Mouse (Mus musculus) kidney, embryonic 15.5 days (tissue): Measurements from ENCODE around the gene Kcnn3. TPM values are rescaled to one million over a fixed set of nuclear protein-coding genes. Genes with fewer than 3 reads are reported as not detected.

ENCODE experiments used
- ATAC-seq: fragments of 200-750 bp; cut with Nextera tagmentation; replicated peaks from 2 replicates; pipeline ENCODE4 v1.8.0; 2017; ENCODE audit warnings: moderate TSS enrichment; ENCODE audit not compliant: low FRiP score
- H3K27ac ChIP-seq: fragments of 300-500 bp; sonication (generic); 2 replicates; pipeline ENCODE4 v1.5.1; 2015; ENCODE audit warnings: mild to moderate bottlenecking, inconsistent platforms
- H3K27me3 ChIP-seq: fragments of 300-500 bp; sonication (generic); 2 replicates; pipeline ENCODE4 v1.6.1; 2015; ENCODE audit warnings: inconsistent platforms
- H3K36me3 ChIP-seq: fragments of 300-500 bp; sonication (generic); 2 replicates; pipeline ENCODE4 v1.6.1; 2015; ENCODE audit warnings: inconsistent platforms
- H3K4me1 ChIP-seq: fragments of 300-500 bp; sonication (generic); 2 replicates; pipeline ENCODE4 v1.6.1; 2015; ENCODE audit warnings: inconsistent platforms
- H3K4me2 ChIP-seq: fragments of 300-500 bp; sonication (generic); 2 replicates; pipeline ENCODE4 v1.6.1; 2015; ENCODE audit warnings: moderate library complexity, mild to moderate bottlenecking, inconsistent platforms
- H3K4me3 ChIP-seq: fragments of 300-500 bp; sonication (generic); replicated peaks from 2 replicates; pipeline ENCODE4 v1.5.1; 2015; ENCODE audit warnings: mild to moderate bottlenecking, inconsistent platforms
- H3K9ac ChIP-seq: fragments of 300-500 bp; sonication (generic); 2 replicates; pipeline ENCODE4 v1.6.1; 2015; ENCODE audit warnings: mild to moderate bottlenecking, inconsistent platforms
- H3K9me3 ChIP-seq: fragments of 300-500 bp; sonication (generic); replicated peaks from 2 replicates; pipeline ENCODE4 v1.6.1; 2016; ENCODE audit warnings: inconsistent platforms
- WGBS: fragments of 180-500 bp; shearing (Covaris S2); methylation state at CpG from one replicate; pipeline ENCODE4 v1.1.7; 2015; ENCODE audit warnings: mixed read lengths; 5-methylcytosine and 5-hydroxymethylcytosine counted together
- polyA plus RNA-seq: library from polyadenylated mRNA; unstranded; fragments of >200 nt; fragmentation: Nextera tagmentation; extraction: Ambion mirVana; gene quantifications from 2 replicates; pipeline ENCODE4 v1.2.1, GENCODE M21; 2015

The Kcnn3 gene
- polyA plus RNA-seq, 1 experiment from 2014 or later, result 3.0 TPM

GRCm38 (mm10) chr3:89657092-89657491 lies 137.1 kb downstream of the Kcnn3 start:
- no peak for ATAC-seq
- H3K27me3 ChIP-seq, result no peaks in the 10 kb centered on the region
- WGBS, result 84% methylated on average over 5 of the region's 5 CpGs
- H3K36me3 ChIP-seq, result no peaks in the 10 kb centered on the region
- H3K4me3 ChIP-seq, result no peak overlapping the region
- no peak overlapping the region for H3K27ac ChIP-seq
- no peaks in the 10 kb centered on the region for H3K9me3 ChIP-seq
- H3K4me2 ChIP-seq, result no peak overlapping the region
- no peak overlapping the region for H3K9ac ChIP-seq
- 0 out of 2 replicates have a peak, but pooled peaks cover 7% of the 10 kb centered on the region for H3K4me1 ChIP-seq

DNA sequence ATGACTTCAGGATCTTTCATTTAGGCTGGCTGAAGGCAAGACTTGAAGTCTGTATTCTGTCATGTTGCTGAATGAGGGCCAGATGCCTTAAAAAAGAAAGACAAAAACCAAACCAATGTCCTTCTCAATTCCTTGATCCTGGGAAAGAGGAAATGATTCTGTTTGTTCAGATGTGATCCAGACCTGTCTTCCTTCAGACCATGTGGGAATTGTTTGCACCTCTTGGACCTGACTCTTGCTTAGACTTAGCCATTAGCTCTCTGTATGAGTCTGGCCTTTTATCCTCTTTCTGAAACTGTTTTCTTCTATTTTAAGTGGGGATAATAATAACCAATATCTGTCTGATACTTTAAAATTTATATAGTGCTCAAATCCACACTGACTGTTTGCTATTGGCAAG lies 138.5 kb downstream of the Kcnn3 start:
- Histone ChIP-seq H3K9me3 (no peaks in the 10 kb centered on the region), H3K4me2 (no peak overlapping the region), H3K27me3 (no peaks in the 10 kb centered on the region), H3K4me3 (no peak overlapping the region), H3K27ac (no peak overlapping the region), H3K36me3 (no peaks in the 10 kb centered on the region), H3K9ac (no peak overlapping the region), H3K4me1 (0 out of 2 replicates have a peak, but pooled peaks cover under 1% of the 10 kb centered on the region)
- no peak for ATAC-seq

DNA sequence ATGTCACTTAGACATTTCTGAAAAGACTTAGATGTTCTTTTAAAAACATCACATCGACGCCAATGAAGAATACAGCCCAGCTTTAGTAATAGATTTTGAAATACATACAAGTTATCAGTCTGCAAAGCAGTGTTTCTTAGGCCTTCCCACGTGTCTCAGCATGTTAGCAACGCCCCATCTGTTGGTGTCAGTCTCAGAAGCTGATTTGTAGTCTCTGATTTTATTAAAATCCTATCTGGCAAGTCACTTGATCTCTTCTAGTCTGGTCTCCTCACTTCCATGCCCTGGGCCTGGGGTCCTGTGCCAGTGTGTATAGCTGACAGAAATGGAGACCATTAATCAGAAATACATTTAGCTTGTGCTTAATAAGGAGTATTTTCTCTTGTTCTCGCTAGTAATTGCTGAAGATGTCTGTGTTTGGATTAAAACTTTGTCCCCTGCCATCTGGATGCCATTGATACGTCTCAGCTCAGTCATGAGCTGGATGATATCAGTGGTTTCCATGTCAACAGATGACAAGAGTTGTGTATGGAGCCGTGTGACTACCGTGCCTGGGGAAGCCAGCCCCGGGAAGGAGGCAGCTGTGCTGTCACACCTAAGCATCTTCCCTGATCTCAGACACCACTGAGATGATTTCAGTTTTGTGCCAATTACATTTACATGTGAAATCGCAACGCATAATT lies 140.1 kb downstream of the Kcnn3 start:
- H3K27ac ChIP-seq, result no peak overlapping the region
- no peak overlapping the region for H3K4me2 ChIP-seq
- no peak overlapping the region for H3K4me3 ChIP-seq
- H3K27me3 ChIP-seq, result no peaks in the 10 kb centered on the region
- no peak overlapping the region for H3K9ac ChIP-seq
- 66% methylated on average over 11 of the region's 11 CpGs for WGBS
- H3K9me3 ChIP-seq, result no peaks in the 10 kb centered on the region
- no peaks in the 10 kb centered on the region for H3K36me3 ChIP-seq
- ATAC-seq, result no peak
- peaks cover 10% of the 10 kb centered on the region for H3K4me1 ChIP-seq

- Histone ChIP-seq H3K4me2 (peak overlapping the region; percentile 45), H3K36me3 (no peaks in the 10 kb centered on the region), H3K9me3 (no peaks in the 10 kb centered on the region), H3K27ac (peak overlapping the region; percentile 48; the same call in 1 of the 2 replicates), H3K27me3 (no peaks in the 10 kb centered on the region), H3K4me3 (no peak overlapping the region), H3K4me1 (peaks cover 20% of the 10 kb centered on the region), H3K9ac (no peak overlapping the region)
- WGBS, result 13% methylated on average over 12 of the region's 12 CpGs
- peak; percentile 77 for ATAC-seq
Observed at GRCm38 (mm10) chr3:89664808-89665207, 144.8 kb downstream of the Kcnn3 start.

DNA sequence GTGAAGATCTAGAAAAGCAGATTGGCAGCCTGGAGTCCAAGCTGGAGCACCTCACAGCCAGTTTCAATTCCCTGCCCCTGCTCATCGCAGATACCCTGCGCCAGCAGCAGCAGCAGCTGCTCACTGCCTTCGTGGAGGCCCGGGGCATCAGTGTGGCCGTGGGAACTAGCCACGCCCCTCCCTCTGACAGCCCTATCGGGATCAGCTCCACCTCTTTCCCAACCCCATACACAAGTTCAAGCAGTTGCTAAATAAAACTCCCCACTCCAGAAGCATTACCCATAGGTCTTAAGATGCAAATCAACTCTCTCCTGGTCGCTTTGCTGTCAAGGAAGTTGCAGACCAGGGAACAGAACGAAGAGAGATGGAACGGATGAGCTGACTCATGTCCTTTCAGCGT lies 147.2 kb downstream of the Kcnn3 start:
- Histone ChIP-seq H3K27ac (no peak overlapping the region), H3K9ac (no peak overlapping the region), H3K4me1 (peaks cover 26% of the 10 kb centered on the region), H3K27me3 (no peaks in the 10 kb centered on the region), H3K36me3 (no peaks in the 10 kb centered on the region), H3K4me3 (no peak overlapping the region), H3K9me3 (no peaks in the 10 kb centered on the region), H3K4me2 (no peak overlapping the region)
- ATAC-seq, result no peak
- 42% methylated on average over 11 of the region's 11 CpGs for WGBS

DNA sequence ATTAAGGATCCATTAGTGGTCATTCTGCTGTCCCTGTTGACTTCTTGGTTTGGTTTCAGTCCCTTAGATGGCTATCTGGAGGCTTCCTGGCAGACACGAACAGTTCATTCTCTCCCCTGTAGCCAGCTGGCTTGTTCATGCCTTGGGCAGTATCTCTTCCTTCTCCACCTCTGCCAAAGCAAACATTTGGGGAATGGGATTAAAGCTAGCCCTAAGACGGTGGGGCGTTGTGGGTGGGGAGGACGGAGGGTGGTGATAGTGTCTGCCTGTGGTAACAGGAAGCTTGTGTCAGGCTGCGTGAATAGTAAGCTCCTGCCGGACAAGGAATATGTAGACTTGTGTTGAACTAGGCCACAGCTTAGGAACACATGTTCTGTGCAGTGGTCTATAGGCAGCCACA lies 151.4 kb downstream of the Kcnn3 start:
- WGBS, result 48% methylated on average over 6 of the region's 6 CpGs

GRCm38 (mm10) chr3:89672573-89673317 lies 152.8 kb downstream of the Kcnn3 start:
- WGBS, result 77% methylated on average over 12 of the region's 12 CpGs
- Histone ChIP-seq H3K4me3 (no peak overlapping the region), H3K27me3 (no peaks in the 10 kb centered on the region), H3K9ac (no peak overlapping the region), H3K4me1 (peaks cover 7% of the 10 kb centered on the region), H3K4me2 (no peak overlapping the region), H3K36me3 (no peaks in the 10 kb centered on the region), H3K9me3 (no peaks in the 10 kb centered on the region), H3K27ac (no peak overlapping the region)
- ATAC-seq, result no peak

More for the DNA sequence above, 151.4 kb downstream of the Kcnn3 start:
- H3K4me1 ChIP-seq, result peaks cover 11% of the 10 kb centered on the region
- no peak overlapping the region for H3K27ac ChIP-seq
- H3K9me3 ChIP-seq, result no peaks in the 10 kb centered on the region
- H3K9ac ChIP-seq, result no peak overlapping the region
- H3K36me3 ChIP-seq, result no peaks in the 10 kb centered on the region
- H3K4me3 ChIP-seq, result no peak overlapping the region
- no peak for ATAC-seq
- no peak overlapping the region for H3K4me2 ChIP-seq
- H3K27me3 ChIP-seq, result no peaks in the 10 kb centered on the region

GRCm38 (mm10) chr3:89677617-89678016 lies 157.7 kb downstream of the Kcnn3 start:
- H3K9ac ChIP-seq, result no peak overlapping the region
- H3K4me1 ChIP-seq, result no peaks in the 10 kb centered on the region
- H3K4me3 ChIP-seq, result no peak overlapping the region
- no peak overlapping the region for H3K27ac ChIP-seq
- ATAC-seq, result no peak
- WGBS, result 78% methylated on average over 5 of the region's 5 CpGs
- no peaks in the 10 kb centered on the region for H3K27me3 ChIP-seq
- H3K36me3 ChIP-seq, result no peaks in the 10 kb centered on the region
- no peak overlapping the region for H3K4me2 ChIP-seq
- no peaks in the 10 kb centered on the region for H3K9me3 ChIP-seq

DNA sequence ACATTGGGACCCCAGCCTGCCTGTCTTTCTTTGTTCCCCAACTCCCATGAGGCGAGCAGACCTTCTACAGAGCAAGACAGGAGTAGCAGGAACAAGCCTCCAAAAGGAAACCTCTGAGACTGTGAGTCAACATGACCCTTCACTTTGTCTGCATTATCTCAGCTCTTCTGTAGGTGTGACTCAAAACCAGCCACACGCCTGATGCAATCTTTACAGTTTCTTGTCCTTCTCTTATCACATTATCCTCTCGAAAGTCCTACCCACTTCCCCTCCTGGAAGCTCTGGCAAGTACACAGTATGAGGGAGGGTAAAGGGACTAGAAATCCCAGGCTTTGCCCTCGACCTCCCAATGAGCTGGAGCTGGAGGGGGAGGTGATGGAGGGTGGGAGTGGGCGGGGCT lies 166.1 kb downstream of the Kcnn3 start:
- Histone ChIP-seq H3K27me3 (peaks cover 4% of the 10 kb centered on the region), H3K9me3 (no peaks in the 10 kb centered on the region), H3K27ac (no peak overlapping the region), H3K36me3 (no peaks in the 10 kb centered on the region), H3K4me3 (no peak overlapping the region), H3K9ac (no peak overlapping the region), H3K4me1 (peaks cover 6% of the 10 kb centered on the region; the same call in 1 of the 2 replicates), H3K4me2 (no peak overlapping the region)
- WGBS, result 53% methylated on average over 5 of the region's 5 CpGs
- no peak for ATAC-seq

DNA sequence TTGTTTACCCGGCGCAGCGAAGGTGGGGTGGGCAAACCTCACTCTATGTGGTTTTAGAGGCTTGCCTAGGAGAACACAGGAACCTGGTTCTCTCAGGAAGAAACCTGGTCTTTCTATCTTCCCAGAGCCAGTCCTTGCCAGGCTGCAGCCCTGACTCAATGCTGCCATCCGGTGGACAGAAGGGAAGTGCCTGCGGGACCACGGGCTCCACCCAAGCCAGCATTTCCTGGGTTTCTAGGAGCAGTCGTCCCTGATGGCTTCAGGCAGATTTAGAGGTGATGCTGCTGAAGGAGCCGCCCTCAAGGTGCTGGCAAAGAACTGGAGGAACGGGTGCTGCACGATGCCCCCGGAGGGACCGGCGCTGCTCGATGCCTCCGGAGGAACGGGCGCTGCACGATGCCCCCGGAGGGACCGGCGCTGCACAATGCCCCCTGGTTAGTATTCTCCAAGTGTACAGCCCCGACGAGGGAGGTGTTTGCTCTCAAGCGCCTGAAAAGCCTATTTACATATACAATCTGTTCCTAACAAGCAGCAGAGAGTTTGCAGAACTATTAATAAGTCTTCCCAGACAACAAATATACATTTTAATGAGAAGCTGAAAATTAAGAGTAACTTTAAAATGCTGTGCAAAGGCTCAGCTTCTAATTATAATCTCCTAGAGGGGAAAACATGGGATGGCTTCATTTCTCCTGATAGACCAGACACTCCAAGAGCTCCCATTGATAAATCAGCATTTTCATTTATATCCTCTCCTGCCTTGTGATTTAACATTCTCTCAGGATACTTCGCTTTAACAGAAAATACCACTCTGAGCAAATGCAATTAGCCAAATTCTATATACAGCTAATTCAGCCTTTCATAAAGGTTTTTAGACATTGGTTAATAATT lies 169.0 kb downstream of the Kcnn3 start:
- H3K36me3 ChIP-seq, result no peaks in the 10 kb centered on the region

DNA sequence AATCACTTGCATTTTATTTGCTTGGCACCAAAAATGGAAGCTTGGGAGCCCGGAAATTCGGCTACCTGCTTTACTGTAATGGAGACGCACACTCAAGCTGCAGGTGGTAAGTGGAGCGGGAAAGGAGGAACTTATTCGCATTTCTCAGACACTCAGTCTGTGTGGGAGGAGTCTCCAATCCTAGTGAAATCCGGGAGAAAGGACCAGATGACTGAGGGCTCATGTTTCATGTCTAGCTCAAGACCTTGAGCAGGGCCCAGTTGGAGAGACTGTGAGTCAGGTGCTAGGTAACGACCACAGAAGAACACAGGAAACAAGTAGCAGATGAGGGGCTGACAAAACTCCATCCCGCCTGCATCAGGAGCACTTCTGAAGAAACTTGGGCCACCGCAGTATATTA lies 171.8 kb downstream of the Kcnn3 start:
- no peaks in the 10 kb centered on the region for H3K9me3 ChIP-seq
- H3K36me3 ChIP-seq, result no peaks in the 10 kb centered on the region
- peaks cover 3% of the 10 kb centered on the region; the same call in 1 of the 2 replicates for H3K4me1 ChIP-seq
- no peak overlapping the region for H3K9ac ChIP-seq
- peaks cover 4% of the 10 kb centered on the region for H3K27me3 ChIP-seq
- no peak for ATAC-seq
- no peak overlapping the region for H3K27ac ChIP-seq
- no peak overlapping the region for H3K4me3 ChIP-seq
- no peak overlapping the region for H3K4me2 ChIP-seq
- WGBS, result 46% methylated on average over 9 of the region's 9 CpGs

More for the DNA sequence above, 169.0 kb downstream of the Kcnn3 start:
- Histone ChIP-seq H3K9ac (peak overlapping the region; percentile 61), H3K4me2 (peak overlapping the region; percentile 83), H3K27ac (no peak overlapping the region), H3K4me1 (peaks cover 6% of the 10 kb centered on the region; the same call in 1 of the 2 replicates), H3K27me3 (peaks cover 4% of the 10 kb centered on the region), H3K9me3 (no peaks in the 10 kb centered on the region), H3K4me3 (peak overlapping the region; percentile 51)
- 0 out of 2 replicates have a peak, but pooled peaks have one; percentile 86 for ATAC-seq
- 5% methylated on average over 25 of the region's 25 CpGs for WGBS
